Mouse (Mus musculus) thymus, postnatal 25 days (tissue): ENCODE results near the gene Adam23.

Experiments
- DNase-seq: peaks from one replicate; pipeline ENCODE4 v3.0.0; 2022

Gene Adam23

DNA sequence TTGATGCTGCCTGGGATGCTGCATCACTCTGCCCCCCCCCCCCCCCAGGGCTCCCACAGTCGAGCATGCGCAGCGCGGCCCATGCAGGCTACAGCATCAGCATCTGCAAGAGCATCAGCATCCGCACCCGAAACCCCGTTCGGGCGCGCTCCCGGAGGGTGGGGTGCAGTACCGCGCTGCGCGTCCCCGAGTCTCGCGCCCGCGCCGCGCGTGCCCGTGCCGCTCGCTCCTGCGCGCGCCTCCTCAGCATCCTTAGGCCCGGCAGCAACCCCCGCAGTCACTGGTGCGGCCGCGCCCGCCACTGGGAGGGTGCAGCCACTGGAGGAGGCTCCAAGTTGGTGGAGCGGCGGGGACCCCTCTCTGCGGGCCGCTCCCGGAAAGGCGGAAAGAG is at the start of gene Adam23:
Adam23 (plus strand) TSS at position 236 of the 391 bp plus-strand sequence.
- DNase-seq: no peak

DNA sequence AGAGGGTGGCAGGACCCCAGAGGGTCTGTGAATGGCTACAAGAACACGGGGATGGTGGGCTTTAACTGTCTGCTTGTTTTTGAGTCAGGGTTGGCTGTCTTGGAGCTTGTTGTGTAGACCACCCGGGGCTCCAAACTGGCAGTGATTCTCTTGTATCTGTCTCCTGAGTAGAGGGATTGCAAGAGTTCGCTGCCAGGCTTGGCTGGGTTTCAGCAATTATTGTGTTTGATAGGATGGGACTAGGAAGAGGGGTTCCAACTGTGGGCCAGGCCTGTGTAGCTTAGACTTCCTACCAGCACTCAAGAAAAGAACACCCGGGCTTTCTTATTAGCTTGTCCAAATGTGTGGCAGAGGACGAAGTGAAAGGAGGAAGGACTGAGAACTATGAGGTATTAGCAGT is 44.6 kb upstream of the Adam23 start:
- DNase-seq: no peak

DNA sequence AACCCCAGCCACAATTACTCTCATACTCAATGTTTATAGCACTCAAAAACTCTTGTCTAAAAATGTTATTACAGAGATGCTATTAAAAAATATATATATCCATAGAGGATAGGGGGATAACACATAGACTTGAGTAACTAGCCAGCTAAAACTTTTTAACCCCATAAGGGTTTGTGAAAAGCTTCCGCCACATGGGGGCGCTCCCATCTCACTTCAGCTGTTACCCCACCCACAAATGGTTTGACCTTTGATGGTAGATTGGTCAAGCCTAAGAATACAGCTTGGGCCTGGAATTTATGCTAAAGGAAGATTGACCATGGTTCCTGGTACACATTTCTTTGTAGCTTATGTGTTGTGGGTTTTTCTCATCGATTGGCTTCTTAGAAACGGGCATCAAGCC is 42.1 kb upstream of the Adam23 start:
- DNase-seq: peak; percentile 7

DNA sequence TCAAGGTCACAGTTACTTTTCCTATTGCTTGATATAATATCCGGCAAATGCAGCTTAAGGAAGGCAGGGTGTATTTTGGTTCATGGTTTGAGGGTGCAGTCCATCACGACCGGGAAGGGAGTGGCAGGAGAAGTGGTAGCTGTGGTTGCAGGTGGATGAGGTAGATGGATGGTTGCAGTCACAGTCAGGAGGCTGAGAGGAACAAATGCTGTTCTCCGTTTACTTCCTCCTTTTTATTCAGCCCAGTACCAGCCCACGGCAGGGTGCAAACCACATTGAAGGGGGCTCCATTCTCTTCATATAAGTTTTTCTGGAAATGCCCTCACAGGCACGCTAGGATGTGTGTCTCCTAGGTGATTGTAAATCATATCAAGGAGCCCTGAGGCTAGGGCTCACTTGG is 37.3 kb upstream of the Adam23 start:
- no peak for DNase-seq

DNA sequence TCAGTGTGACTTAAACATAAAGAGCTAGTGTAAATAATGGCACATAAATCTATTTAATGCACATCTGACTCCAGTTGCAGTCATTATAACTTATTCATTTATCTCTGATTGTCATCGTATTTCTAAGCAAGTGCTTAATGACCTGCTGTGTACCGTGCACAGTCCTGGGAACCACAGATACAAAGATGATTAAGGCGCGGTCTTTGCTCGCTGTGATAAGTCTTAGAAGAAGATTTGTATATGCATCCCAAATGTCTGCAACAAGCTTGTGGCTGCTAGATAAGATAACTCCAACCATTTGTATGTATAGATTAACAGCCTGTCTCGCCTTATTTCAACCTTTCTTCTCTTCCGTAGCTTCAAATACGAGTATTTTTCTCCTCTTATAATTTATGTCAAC is 27.2 kb upstream of the Adam23 start:
- DNase-seq: no peak

DNA sequence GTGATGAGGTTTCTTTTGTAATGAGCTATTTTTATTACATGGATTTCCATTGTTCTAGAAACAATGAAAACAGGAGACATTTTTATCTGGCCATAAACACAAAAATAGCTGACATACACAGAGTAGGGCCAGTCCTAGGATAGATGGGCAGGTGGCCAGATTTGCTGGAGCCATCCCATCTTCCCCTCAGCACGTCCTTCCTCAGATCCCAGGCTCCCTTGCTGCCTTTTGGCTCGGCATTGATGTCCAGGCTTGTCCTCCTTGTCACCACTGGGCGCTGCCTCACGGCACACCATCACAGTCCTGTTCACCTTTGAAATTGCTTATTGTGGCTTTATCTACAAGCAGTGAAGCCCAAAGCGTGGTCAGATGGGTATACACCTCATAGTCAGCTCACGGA is 15.0 kb upstream of the Adam23 start:
- no peak for DNase-seq

DNA sequence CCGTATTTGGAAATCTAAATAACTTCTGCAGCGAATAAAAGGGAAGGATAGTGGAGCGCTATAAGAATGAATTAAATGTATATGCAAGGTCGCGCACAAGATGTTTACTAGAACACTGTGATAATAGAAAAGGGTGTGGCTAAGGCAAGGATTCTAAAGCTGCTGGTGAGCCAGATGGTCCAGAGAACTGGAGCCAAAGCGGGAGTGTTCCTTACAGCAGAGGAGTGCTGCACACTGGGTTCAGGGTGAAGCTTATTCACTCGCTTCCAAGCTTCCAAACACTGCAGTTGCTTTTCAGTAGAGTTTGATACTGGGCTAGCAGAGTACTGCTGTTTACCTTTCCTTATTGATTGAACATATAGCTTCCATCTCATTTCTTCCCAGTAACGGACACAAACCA is 14.5 kb upstream of the Adam23 start:
- DNase-seq: no peak

DNA sequence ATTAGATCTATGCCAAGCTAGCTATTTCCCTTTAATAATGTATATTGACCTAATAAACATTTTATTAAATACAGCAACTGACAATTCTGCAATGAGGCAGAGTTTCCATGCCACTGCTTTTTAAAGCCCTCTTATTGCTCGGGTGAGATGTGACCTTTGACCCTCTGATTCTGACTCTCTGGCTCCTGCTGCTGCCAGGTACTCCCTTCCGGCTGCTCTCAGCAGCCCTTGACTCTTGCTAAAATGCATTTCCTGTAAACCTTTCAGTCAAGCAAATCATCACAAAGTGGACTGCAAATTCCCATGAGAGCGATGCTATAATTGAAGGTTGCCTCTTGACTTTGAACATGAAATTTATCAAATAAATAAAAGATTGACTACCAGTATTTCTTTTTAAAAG is 13.8 kb upstream of the Adam23 start:
- no peak for DNase-seq

DNA sequence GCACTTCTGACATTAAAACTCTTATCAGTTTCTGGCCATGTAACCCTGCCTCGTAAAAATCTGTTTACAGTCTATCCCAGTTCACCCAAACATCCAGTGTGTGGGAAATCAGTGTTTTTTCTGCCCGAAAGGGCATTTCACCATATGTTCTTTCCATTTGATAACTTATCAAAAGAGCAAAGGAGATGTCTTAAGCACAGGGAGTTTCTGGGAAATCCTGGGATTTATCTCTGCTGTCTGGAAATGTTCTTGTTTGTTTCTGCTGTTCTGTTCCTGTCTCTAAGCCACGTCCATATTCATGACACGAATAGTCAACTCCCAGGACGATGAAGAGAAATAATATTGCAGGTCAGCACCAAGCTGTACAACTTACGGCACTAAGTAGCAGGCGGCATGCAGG is 11.6 kb upstream of the Adam23 start:
- no peak for DNase-seq

DNA sequence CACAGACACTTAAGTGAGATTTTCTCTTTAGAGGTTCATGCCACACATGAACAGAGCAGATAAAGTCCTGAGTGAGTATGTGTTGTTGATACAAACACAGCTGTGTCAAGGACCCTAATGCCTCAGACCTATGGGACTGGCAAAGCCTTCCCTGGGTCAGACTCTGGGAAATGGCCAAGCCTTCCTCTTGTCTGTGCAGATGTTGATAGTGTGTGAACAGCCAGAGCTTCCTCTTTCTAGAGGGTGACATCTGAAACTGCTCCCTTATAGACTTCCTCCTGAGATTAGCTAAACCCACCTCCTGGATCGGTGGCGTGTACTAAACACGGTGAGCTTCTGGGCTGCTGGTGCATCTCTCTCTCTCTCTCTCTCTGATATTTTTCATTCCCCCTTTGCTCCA is 8.2 kb upstream of the Adam23 start:
- DNase-seq: no peak

DNA sequence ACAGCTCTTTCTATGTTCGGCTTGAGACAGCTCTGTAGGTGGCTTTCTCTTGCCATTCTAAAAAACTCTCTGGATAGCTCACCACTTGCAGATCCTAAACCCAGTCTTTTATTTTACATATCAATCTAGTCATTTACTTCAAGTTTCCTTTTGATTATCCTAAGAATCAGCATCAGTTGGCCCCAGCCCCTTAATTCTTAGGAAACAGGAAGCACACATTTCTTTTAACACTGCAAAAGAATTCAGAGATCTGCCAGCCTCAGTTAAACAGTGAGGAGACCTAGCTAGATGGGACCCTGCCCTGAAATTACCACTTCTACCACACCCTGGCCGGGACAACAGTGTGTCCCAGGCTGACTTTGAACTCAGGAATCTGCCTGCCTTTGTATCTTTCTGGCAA is 3.5 kb upstream of the Adam23 start:
- no peak for DNase-seq

DNA sequence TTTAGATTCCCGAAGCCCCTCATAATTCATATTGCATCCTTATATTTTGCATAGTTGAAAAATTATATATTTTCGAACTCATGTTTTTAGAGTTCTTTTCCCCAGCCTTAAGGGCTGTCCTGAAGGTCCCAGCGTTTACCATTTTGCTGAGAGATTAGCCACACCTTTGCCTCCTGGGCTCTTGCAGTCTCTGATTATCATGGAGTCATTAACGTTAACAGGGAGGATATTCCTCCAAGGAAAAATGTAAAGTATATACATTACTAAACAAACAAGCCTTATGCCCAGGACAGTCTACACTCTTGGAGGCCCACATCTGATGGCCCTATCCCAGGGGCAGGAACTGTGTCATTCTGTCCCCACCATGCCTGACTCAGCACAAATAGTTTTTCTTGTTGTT is 3.1 kb upstream of the Adam23 start:
- no peak for DNase-seq

DNA sequence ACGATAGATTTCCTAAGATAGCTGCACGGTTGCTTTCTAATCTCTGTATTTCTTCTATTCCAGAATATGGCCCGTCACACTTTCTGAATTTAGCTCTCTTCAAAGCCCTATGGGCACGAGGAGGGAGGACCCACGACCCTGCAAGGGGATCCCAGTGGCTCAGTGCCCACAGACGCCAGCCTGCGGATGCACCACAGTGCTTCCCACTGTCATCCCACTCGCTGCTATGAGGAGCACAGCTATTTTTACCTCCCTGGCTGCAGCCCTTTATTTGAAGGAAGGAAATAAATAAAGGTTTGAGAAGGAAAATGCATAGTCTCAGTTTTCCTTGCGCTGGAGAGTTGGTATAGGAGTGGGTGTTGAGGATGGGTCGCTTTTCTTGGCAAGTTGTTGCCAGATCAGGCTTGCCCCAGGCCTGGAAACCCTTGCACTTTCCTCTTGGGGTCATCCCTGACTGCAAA is 512 bp upstream of the Adam23 start:
- no peak for DNase-seq

DNA sequence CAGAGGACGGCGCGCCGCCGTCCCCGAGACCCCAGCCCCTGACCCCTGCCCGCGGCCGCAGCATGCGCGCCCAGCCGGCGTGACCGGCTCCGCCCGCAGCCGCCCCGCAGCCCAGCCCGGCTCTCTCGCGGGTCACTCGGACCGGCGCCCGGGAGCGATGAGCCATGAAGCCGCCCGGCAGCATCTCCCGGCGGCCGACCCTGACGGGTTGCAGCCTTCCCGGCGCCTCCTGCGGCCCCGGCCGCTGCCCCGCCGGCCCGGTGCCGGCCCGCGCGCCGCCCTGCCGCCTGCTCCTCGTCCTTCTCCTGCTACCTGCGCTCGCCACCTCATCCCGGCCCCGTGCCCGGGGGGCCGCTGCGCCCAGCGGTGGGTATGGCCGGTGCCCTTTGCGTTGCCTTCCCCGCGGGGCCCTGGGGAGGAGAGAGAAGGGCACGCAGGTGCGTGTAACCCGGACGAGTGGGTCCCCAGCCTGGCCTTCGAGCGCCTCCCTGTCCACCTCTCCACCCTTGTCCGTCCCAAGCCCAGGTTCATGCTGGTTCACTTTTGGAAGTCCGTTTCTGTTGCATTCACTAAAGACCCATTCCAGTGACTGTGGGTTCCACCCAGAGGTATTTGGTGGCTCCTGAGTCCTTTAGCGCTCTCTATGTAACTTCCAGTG is 485 bp downstream of the Adam23 start:
- no peak for DNase-seq

DNA sequence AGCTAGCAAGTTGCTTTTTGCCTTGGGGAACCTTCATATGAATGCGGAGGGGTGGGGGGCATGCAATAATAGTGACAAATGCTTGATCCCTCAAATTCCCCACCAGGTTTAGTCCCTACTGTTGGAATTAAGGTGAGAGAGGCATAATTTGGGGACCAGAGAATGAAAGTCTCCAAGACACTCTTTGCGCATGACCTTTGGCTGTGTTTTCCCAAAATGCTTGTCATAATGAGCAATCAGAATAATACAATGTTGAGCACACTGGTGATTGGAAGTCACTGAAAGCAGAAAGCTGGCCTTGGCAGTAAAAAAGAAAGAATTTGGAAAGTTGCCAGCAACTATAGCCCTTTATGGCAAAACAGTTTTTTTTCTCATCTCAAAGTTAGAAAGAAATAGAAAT is 1.0 kb downstream of the Adam23 start:
- DNase-seq: no peak

DNA sequence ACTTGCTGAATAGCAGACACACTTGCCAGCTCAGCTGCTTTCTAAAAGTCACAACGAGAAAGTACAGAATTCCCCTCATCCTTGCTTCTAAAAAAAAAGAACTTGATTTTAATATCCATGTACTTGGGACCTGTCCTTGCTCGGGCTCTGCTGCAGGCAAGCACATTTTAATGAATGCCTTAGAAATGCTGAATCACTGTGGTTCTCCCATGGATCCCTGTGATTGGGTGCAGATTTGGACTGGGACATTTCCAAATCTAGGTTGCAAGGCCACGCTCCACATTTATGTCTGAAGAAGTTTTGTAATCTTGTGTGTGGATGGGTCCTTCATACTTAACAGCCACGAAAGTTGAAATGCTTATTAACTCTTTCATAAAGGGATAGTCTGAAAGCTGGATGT is 4.4 kb downstream of the Adam23 start:
- no peak for DNase-seq

DNA sequence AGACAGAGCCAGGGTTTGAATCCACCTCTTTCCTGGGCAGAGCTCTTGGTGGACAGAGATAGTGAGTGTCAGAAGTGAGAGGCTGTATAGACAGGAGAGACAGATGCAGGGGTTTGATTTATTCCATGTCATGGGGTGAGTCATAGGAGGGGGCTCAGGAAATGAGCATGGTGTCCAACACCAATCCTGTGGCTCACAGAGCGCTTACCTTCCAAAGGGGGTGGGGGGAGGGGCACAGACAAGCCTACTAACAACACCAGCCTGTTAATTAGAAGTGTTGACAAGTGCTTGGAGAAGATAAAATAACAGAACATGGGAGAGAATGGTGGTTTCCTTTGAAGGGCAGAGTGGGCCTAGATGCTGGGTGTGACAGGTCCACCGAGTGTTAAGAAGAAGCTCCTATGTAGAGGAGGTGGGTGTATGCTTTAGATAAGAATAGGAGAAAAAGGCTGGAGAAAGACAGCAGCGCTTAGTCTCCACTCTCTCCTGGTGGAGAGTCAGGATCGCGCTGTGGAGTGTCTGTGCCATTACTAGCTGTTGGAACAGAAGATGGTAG is 7.7 kb downstream of the Adam23 start:
- DNase-seq: no peak

DNA sequence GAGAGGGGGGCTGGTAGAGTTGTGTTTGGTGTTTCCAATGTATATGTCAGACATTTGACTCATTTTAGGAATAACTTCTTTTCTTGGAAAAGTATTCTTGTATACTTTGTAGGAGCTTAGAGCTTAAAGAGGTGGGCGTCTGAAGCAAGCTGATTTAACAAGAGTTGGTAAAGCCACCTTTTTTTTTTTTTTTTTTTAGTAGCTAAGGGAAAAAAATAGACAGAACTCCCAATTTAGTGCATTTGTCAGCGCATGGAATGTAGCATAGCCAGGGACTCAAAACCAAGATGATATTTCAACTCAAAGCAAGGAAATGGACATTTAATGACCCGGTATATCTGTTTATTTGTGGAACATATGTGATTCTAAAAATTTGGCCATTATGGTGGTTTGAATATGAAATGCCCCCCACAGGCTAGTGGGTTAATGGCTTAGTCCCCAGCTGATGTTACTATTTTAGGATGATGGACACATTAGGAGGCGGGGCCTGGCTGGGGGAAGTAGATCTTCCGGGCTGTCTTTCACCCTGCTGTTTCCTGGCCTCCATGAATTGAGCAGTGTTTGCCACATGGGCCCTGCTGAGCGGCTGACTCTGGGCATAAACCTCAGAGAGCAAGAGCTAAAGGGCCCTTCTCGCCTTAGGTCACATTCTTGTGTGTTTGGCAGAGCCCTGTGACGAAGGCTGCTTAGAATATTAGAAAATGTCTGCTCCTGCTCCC is 12.3 kb downstream of the Adam23 start:
- DNase-seq: no peak

DNA sequence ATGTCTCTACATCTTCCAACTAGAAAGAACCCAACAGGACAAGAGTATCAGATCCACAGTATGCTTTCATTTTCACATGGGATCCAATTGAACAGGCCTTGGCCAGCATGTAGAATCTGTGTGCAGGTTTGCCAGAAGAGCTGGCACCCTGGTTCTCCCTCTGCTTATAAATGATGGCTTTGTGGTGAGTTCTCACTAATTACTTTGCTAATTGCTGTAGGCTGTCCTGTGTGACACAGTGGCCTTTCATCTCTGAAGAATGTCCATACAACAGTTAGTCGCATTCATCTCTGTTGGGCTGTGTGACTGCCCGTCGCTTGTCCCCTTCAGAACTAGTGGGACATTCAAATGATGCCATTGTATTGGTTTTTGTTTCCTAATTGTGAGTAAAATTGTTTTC is 13.5 kb downstream of the Adam23 start:
- no peak for DNase-seq

DNA sequence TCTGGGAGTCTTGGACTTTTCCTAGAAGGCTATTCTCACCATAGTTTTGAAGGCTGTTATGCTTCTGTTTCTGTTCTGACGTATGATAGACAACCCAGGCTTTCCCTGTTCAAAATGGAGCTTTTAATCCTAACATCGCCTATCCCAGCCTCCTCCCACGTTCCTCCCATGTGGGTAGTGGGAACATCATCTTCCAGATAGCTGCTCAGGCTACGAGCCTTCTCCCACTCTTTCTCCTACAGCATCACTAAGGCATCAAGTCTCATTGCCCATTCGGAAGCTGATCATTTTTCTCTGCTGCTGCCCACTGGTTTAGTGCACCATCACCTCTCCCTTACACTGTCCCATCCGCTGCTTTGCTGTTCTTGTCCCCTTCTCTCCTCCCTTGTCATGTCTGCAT is 14.2 kb downstream of the Adam23 start:
- DNase-seq: no peak

DNA sequence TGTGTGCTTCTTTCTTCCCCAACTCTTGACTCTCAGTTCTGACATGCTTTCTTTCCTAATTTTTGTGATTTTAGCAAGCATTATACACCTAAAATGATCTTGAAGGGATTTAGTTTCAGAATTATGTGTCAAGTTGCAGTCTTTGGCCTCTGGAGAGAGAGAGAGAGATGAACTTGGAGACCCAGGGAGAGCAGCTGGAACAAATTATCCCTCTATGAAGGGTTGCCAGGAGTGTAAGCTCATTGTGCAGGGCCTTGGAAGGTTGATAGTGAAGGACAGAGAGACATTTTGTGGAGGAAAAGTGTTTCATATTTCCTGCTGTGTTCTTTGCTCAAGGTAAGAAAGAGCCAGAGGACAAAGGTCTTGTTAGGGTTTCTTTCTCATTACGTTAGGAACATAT is 18.8 kb downstream of the Adam23 start:
- DNase-seq: no peak

DNA sequence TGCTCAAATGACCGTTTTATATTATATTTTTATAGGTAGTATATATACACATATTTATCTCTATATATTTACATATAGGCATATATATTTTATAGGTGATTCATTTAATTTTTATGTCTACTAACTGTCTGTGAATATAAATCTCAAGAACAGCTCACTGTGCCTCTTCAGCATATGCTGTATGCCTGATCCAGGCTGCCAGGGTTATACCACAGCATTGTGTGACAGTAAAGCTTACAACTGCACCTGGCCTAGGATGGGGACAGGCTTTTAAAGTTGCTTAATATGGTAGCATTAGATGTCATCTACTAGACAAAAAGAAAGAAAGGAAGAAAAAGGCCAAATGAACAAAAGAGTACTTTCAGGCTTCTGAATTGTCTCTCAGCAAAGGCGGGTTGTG is 27.6 kb downstream of the Adam23 start:
- no peak for DNase-seq

DNA sequence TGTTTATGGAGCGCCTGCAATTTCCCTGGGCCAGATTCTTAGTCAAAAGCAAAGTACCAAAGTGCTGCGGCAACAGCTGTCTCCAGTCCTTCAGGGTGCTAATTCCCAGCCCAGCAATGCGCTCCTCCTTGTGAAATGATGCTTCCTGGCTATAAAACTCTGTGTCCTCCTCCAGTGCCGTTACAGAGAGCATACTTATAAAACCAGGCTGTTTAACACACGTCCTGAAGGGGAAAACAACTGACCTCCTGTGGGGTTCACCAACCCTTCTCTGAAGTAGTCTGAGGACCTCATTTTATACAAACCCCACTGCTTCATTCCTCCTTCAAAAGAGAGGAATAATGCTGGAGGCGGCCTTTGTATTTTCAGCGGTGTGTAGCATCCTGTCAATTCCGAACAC is 28.0 kb downstream of the Adam23 start:
- DNase-seq: no peak

DNA sequence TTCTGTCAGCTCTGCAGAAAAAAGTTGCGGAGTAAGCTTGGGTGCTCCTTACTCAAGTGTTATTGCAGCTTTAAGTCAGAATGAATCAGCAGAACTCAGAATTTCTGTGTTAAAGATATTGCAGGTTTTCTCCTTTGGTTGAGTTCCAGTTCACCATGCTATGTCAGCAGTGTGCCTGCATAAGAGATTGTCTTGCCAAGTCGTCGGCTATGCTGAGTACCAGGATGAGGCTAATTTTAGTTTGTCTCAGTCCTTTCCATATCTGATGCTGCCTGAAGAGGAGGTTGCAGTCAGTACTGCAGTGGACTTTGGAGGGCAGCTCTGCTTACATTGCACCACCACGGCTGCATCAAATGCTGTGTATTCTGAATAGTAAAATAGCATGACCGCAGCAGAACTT is 33.3 kb downstream of the Adam23 start:
- DNase-seq: no peak

DNA sequence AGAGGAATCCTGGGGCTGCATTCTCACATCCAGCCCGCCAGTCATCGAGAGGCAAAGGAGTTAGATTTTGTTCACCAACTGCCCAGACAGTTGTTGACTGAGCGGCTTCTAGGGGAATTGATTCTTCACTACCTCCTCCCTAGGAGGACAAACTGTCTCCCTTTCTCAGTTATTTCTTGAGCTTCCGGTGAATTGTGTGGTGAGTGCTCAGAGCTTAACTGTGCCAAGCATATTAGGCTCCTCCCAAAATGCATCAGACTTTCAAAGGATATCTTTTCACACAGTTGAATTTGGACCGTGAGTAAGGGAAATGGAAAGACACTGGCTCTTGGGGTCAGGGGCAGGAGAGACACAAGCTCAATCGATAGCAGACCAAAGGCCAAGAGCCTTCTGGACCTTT is 39.0 kb downstream of the Adam23 start:
- DNase-seq: no peak
